Comparison of ENCODE assay signal across 8 mouse cellular contexts in the genomic region with DNA sequence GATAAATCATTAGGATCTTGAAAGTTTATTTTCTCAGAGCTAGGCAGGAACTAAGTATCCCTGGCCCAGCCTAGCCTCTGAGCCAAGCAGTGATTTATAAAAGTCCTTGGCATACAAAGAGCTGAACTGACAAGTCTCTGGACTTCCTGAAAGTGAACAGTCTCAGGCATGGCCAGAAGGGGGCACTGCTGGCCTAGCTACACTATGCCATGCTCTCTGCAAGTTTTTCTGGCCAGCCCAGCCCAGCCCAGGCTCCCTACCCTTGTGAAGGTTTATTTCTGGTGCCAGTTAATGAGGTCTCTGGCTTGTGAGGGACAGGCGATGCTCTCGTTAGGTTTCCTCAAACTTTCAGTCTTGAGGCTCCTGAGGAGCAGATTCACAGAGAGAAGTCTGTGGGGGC.
DNase-seq lines count a peak whose midpoint lies in the region; ATAC-seq and TF ChIP-seq lines count a peak whose summit lies in the region.

No protein-coding gene starts in this region.

- DNase-seq in adrenal gland, adult (ENCODE audit: inconsistent age in 2 of 2, low spot score in 1 of 2) = peak; percentile 90 to 97
- DNase-seq in cerebellum, postnatal 36 days = peak; percentile 85
- peak; percentile 91 for DNase-seq in gastrocnemius, postnatal 14 days
- DNase-seq in induced T-regulatory cell, adult 2 months (ENCODE audit: low read depth) = peak; percentile 75
- peak; percentile 79 for DNase-seq in left cerebral cortex, adult 8-10 months (ENCODE audit: low spot score in 2 of 2)
- peak; percentile 87 for DNase-seq in mesoderm, embryonic 11.5 days (ENCODE audit: low read depth, low spot score)

- H3K27me3 ChIP-seq in small intestine, adult 2 months (ENCODE audit: control insufficient read depth, insufficient read depth, low read length) = no peaks in the 10 kb centered on the region

- H3K4me3 ChIP-seq in small intestine, adult 2 months (ENCODE audit: low read depth, low read length) = no peak overlapping the region

- WGBS in small intestine, adult 2 months = 71% methylated on average over 2 of the region's 2 CpGs

- no peak for TF ChIP-seq POLR2A in small intestine, adult 2 months (IDR thresholded peaks at IDR 0.05; ENCODE audit: low read depth, low read length)

- intact Hi-C loops in gastrocnemius, postnatal 14 days (cut with DNase I; ENCODE audit: low total_unique reads) = no loop called here

- no peak overlapping the region for H3K27ac ChIP-seq in small intestine, adult 2 months (ENCODE audit: insufficient read depth, low read depth, low read length)

- peaks cover 66% of the 10 kb centered on the region for H3K36me3 ChIP-seq in small intestine, adult 2 months (ENCODE audit: control insufficient read depth, insufficient read depth, low read length)

- no peak for ATAC-seq in erythroid progenitor cell, adult 5-6 weeks (replicated peaks; ENCODE audit: low FRiP score, poor library complexity, severe bottlenecking)

- H3K4me1 ChIP-seq in small intestine, adult 2 months (ENCODE audit: control insufficient read depth, insufficient read depth, insufficient read length, low read length) = peaks cover 34% of the 10 kb centered on the region

- peak; percentile 77; the same call in 1 of the 2 replicates for TF ChIP-seq CTCF in small intestine, adult 2 months (IDR thresholded peaks at IDR 0.05; ENCODE audit: extremely low read depth, insufficient read length, insufficient replicate concordance, low read depth, low read length)
